Mouse (Mus musculus): ENCODE measurements around the gene Il6.

GRCm38 (mm10) chr5:29997351-29997750 lies 15.6 kb upstream of the Il6 start:
- TF ChIP-seq GATA1 (IDR thresholded peaks at IDR 0.05; ENCODE audit: borderline replicate concordance, low read length) (no peak), CTCF (IDR thresholded peaks at IDR 0.05; ENCODE audit: low read depth, low read length) (no peak), TAL1 (conservative IDR thresholded peaks at IDR 0.05; ENCODE audit: low read depth, low read length) (no peak)

All from G1E (cell line).